Mouse (Mus musculus) testis, adult 2 months (tissue): ENCODE results near the gene Inpp5k.

Experiments used
- CTCF ChIP-seq: fragments of 200-500 bp; IDR thresholded peaks from 2 replicates; pipeline ENCODE4 v1.5.1; 2012; ENCODE audit warnings: low read depth, mild to moderate bottlenecking, inconsistent platforms, low read length, moderate library complexity; ENCODE audit not compliant: control insufficient read depth, insufficient read depth, insufficient replicate concordance
- POLR2A ChIP-seq: fragments of 200-500 bp; IDR thresholded peaks from 2 replicates; pipeline ENCODE4 v1.6.1; 2012; ENCODE audit warnings: low read depth, mild to moderate bottlenecking, inconsistent platforms, low read length, moderate library complexity; ENCODE audit not compliant: control insufficient read depth

GRCm38 (mm10) chr11:75660081-75660590 lies 29.3 kb downstream of the Inpp5k start:
- TF ChIP-seq CTCF (no peak), POLR2A (no peak)
